Mouse (Mus musculus) monocyte, adult 5-6 weeks (primary cell): ENCODE results near the gene 2010111I01Rik. TPM values are rescaled to one million over a fixed set of nuclear protein-coding genes. Genes with fewer than 3 reads are reported as not detected.
"Not testable (repeated sequence)": the region's sequence is repeated elsewhere in the genome, so short reads cannot be mapped to it uniquely, and the experiment has no call there.

Source experiments
- ATAC-seq: fragments of 153-309, 156-312 bp; replicated peaks from 2 replicates; pipeline ENCODE4 v1.8.0; 2017; ENCODE audit warnings: mild to moderate bottlenecking; ENCODE audit not compliant: low TSS enrichment, insufficient number of reproducible peaks, severe bottlenecking, poor library complexity, low FRiP score
- total RNA-seq: library from RNA; stranded (forward); fragments of 200-1000, 200-491, 200-594 nt; gene quantifications from 3 replicates; pipeline ENCODE4 v1.2.3, GENCODE M21; 2017

The 2010111I01Rik gene
- total RNA-seq, 1 experiment from 2014 or later, result 31.3 TPM

GRCm38 (mm10) chr13:63063706-63064105 lies 99.0 kb downstream of the 2010111I01Rik start:
- no peak for ATAC-seq

GRCm38 (mm10) chr13:63066607-63067006 lies 101.9 kb downstream of the 2010111I01Rik start:
- ATAC-seq, result no peak

DNA sequence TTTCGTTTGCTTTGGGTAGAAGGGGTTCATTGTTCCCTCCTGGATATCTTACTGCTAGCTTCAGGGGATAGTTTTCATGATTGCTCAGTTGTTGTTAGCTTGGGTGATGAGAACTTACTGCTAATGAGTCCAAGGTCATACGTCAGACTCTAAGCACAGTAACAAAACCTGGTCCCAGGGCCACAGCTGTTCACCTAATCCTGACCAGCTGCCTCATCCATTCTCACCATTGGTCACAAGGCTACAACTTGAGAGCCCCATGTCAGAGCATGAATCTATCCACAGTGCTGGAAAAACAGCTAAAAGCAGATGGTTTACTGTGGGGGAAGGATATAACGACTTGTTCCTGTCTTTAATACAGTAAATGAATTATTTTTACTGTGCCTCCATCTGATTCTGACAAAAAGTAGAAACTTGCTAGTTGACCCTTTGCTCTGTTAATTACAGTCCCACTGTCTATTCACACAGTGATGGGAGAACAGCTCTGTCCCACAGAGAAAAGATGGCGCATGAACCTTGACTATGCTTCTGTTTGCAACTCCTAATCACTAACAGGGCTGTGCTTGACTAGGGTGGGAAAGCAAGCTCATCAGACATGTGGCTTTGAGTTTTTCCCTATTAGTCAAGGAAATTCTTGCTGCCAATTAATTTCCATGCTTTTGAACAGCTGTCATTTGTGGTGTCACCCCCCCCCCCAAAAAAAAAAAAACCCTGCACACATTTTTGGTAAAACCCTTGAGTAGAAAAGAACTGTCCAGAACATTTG lies 103.9 kb downstream of the 2010111I01Rik start:
- ATAC-seq, result no peak

DNA sequence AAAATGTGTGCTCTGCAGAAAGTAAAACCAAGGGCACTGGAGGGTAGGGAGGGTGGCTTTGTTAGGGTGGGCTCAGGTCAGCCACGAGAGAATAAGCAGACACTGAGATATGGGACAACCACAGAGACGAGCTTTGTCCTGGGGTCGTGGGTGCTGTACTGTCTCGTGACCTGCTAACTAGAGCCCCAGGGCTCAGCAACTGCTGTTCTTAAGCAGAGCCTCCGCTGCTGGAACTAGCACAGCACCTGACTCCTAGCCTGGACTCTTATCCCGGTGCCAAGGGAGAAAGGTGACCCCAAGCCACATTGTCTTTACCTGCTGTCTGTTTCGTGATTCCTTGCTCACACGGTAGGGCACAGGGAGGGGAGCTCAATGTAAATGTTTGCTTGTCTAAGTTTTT lies 107.2 kb downstream of the 2010111I01Rik start:
- no peak for ATAC-seq

DNA sequence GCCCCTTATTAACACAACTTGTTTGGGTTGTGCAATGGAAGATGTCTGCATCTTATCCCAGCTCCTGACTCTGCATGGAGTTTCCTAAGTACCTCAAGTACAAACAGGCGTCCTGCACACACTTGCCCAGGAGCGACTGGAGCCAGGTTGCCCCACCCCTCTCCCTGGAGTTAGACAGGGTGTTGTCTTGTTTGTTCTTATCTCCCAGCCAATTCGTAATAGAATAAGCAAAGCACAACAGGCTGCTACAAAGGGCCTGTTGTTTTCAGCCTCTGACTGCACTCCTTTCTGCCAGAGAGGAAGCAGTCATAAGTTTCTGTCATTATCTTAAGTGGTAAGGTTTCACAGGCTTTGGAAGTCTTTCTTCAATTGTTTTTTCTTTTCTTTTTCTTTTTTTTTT lies 107.7 kb downstream of the 2010111I01Rik start:
- ATAC-seq, result no peak

DNA sequence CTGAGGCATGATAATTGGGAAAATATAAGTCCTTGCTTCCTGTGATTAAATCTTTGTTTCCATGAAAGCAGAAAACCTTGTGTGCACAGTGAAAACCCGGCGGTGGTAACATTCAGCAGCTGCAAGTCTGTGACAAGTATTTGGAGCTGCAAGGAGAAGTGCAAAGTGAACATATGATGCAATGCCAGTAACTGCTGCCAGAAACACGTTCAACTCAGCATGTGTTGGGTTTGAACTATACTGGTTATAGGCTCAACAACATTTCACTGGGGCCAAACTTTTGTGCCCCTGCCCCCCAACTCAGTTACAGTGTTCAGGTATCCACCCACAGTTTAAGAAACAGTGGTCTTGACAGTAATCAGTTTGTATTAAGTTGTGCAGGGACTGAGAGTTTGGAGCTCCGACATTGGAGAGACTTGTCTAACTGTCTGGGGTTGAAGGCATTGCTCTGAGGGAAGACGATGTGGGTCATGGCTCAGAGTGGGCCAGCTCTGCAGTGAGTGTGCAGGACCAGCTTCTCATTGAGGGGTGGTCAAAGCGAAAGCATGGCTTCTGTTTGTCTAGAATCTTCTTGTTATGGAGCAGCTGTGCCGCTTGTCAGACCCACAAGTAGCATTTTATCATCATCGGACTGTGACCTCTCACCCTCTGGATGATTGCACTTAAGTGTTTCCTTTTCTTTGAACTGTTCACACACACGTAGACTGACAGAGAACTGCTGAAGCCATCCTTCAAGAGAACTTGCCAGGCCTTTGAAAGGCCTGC lies 109.4 kb downstream of the 2010111I01Rik start:
- ATAC-seq, result no peak

GRCm38 (mm10) chr13:63074676-63074991 lies 109.9 kb downstream of the 2010111I01Rik start:
- no peak for ATAC-seq

DNA sequence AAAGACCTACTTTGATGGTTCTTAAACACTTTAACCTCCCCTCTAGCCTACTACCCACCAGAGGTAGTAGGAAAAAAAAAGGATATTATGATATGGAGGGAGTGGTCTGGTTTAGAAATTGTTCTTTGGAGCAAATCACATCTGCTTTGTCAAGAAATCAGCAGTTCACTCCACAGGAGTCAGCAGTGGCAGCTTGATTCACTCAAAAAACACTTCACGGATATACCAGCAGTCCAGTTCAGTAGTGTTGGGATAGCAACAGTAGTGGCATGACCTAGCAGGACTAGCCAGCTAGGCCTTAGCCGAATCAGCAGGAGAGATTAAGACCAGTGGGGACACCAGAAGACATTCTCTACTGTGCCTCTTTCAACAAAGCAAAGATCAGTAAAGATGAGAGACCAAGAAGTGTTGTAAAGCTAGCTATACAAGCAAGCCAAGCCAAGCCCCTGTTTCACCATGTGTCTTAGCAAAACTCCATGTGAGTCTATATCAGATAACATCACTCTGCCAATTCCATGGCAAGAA lies 110.7 kb downstream of the 2010111I01Rik start:
- no peak for ATAC-seq

DNA sequence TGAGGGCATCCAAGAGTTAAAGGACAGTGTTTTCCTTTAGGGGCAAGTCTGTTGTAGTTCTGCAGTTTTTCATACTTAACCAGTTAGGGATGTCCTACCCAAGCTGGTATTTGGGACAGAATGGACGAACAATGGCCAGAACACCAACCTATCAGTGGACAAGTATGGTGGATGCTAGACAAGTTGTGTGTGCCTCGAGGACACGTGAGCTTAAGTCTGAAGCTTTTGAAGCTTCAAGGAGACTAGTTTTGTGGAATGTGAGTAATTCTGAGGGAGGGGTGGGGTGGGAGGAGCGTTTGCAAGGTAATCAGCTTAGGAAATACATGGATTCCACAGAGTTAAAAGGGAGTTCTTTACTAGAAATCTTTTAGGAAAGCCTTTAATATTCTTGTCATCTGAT lies 115.5 kb downstream of the 2010111I01Rik start:
- no peak for ATAC-seq

GRCm38 (mm10) chr13:63080823-63081222 lies 116.1 kb downstream of the 2010111I01Rik start:
- no peak for ATAC-seq

DNA sequence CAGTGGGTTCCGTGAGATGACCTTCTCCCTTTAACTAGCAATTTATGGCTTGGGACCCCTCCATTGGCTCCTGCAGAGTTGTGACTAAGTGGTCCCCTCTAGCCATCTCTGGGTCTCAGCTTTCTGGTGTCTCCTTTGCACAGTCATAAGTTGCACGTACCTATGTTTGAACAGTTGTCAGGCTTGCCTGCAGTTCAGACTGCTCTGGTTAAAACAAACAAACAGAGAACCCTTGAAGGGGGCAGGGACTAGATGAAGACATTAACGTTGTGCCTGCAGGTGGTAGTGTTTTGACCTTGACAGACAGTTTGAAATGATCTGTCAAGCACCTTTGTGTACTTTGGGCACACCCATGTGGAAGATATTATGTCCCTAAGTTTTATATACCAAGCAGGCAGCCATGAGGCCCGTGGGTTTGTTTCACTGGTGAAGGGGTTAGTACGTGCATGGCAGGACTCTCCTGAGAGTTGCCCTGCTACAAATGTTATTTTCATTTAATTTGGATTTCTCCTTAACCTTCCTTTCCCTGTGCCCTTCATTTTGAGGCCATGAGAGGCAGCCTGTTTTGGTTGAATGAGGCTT lies 118.0 kb downstream of the 2010111I01Rik start:
- ATAC-seq, result no peak

DNA sequence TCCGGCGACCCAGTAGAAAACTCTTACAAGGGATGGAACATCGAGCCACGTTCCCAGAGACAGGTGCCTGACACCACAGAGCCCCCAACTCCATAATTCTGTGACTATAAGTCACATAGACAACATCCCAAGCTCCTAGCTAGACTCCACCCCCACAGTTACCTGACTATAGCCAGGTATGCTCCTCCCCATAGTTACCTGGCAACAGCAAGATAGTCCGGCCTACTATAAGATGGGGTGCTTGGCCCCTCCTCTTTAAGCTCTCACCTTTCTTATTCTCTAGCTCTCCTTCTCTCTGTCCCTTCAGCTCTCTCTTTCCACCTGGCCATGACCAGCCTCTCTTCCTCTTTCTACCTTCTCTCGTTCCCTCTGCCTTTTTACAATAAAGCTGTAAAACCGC lies 118.4 kb downstream of the 2010111I01Rik start:
- ATAC-seq, result not testable (repeated sequence)

GRCm38 (mm10) chr13:63083663-63084062 lies 119.0 kb downstream of the 2010111I01Rik start:
- ATAC-seq, result no peak

- no peak for ATAC-seq
These were observed 123.4 kb downstream of the 2010111I01Rik start for GRCm38 (mm10) chr13:63087865-63088683.

DNA sequence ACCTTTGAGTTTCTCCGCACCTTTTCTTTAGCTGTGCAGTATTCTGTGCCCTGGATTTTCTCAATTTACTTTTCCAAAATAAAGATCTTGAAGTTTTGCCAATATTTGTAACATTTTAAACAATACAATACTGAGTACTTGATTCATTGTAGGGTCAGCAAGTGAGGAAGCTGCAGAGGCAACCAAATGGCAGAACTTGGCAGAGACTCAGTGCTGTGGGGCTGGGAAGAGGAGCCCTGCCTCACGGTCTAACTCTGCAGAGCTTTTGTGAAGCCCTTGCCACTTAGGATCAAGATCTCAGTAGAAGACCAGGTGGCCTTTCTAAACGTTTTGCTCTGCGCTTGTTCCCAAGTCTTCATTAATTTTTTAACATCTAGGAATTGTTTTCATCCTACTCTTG lies 124.8 kb downstream of the 2010111I01Rik start:
- ATAC-seq, result no peak

GRCm38 (mm10) chr13:63091246-63091645 lies 126.6 kb downstream of the 2010111I01Rik start:
- ATAC-seq, result no peak

GRCm38 (mm10) chr13:63092299-63092698 lies 127.6 kb downstream of the 2010111I01Rik start:
- ATAC-seq, result no peak

GRCm38 (mm10) chr13:63092874-63093273 lies 128.2 kb downstream of the 2010111I01Rik start:
- ATAC-seq, result no peak

- ATAC-seq, result no peak
These were observed 128.9 kb downstream of the 2010111I01Rik start for GRCm38 (mm10) chr13:63093636-63094035.
